Mouse (Mus musculus): ENCODE measurements around the gene Crybg2.

Gene Crybg2

GRCm38 (mm10) chr4:134120192-134120805 is 59.7 kb downstream of the Crybg2 start:
- DNase-seq (ENCODE audit: low read depth) = no peak

GRCm38 (mm10) chr4:134120916-134121315 is 60.3 kb downstream of the Crybg2 start:
- no peak for DNase-seq (ENCODE audit: low read depth)

DNA sequence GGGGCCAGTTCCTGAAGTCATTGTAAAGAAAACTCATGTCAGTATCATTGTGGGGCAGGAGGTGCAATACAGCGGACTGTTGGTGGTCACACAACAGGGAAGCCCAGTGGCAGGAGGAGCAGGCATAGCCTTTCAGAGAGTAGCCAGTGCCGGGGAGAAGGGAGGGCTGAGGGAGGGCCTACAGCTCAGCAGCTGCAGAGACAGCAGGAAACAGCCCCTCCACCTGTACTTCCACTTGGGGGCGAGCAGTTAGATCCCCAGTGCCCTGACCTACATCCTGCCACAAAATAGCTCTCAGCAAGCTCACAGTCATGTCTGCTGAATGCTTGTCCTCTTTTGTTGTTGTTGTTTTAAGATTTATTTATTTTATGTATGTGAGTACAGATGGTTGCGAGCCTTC is 61.0 kb downstream of the Crybg2 start:
- DNase-seq (ENCODE audit: low read depth) = no peak

DNA sequence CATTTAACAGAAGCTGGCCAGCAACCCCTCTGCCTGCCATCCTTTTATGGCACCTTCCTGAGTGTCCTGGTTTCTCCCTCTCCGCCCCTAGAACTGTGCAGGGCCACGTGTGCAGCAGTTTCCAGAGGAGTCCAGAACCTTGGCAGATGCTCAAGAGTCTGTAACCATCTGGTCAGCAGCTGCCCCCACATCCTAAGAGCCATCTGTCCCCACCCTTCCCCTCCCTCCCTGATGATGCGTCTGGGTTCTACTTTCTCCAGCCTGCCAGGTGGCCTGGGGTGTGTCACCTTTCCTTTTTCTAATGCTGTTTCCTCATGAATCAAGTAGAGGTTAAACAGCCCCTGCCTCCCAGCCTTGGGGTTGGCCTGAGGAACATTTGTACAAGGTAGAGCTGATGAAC is 61.7 kb downstream of the Crybg2 start:
- peak; percentile 32 for DNase-seq (ENCODE audit: low read depth)

DNA sequence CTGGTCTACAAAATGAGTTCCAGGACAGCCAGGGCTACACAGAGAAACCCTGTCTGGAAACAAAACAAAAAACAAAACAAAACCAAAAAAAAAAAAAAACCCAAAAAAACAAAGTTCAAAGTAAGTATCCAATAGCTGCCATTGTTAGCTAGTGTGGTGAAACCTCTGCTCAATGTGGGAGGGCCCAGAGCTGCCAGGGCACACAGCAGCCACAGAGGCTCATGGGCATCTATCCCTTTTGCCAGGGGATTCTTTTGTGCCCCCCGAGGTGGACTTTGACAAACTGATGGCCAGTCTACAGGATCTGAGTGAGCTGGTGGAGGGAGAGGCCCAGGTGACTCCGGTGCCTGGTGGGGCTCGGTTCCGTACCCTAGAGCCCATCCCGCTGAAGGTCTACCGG is 62.5 kb downstream of the Crybg2 start:
- no peak for DNase-seq (ENCODE audit: low read depth)

DNA sequence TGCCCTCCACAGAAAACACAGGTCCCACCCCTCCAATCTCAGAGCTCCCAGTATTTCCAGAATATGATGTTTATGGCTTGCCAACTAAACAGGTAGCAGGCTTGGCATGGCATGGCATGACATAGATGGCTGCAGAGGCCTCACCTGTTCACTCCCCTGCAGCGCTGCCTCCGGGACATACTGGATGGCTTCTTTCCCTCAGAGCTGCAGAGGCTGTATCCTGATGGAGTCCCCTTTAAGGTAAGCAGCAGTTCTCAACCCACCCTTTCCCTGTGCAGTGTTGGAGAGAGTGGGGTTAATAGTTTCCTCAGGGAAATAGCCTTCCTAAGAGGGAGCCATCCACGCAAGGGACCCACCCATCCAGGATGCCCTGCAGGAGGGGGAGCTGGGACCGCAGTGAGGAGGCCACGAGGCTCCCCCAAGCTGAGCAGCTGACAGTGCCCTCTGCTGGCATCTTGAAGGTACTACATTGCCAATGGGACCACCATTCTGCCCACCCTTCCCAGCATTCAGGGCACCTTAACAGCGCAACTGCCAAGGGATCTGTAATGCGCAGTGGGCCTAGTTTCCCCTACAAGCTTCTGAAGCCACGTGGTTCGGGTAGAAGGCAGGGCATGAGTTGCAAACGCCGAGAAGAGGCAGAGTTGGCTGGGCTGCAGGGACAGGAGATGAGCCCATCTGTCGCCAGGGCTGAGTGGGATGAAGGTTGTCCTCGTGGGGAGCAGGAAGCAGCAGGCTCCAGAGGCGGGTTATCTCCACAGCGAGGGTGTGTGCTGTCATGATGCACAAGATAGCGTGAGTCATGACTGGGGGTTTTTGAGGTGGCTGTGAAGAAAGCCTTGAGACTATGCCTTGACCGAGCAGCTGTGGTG is 63.3 kb downstream of the Crybg2 start:
- peak; percentile 61 for DNase-seq (ENCODE audit: low read depth)

- DNase-seq (ENCODE audit: low read depth) = no peak
These were observed 64.9 kb downstream of the Crybg2 start for GRCm38 (mm10) chr4:134125383-134126060.

DNA sequence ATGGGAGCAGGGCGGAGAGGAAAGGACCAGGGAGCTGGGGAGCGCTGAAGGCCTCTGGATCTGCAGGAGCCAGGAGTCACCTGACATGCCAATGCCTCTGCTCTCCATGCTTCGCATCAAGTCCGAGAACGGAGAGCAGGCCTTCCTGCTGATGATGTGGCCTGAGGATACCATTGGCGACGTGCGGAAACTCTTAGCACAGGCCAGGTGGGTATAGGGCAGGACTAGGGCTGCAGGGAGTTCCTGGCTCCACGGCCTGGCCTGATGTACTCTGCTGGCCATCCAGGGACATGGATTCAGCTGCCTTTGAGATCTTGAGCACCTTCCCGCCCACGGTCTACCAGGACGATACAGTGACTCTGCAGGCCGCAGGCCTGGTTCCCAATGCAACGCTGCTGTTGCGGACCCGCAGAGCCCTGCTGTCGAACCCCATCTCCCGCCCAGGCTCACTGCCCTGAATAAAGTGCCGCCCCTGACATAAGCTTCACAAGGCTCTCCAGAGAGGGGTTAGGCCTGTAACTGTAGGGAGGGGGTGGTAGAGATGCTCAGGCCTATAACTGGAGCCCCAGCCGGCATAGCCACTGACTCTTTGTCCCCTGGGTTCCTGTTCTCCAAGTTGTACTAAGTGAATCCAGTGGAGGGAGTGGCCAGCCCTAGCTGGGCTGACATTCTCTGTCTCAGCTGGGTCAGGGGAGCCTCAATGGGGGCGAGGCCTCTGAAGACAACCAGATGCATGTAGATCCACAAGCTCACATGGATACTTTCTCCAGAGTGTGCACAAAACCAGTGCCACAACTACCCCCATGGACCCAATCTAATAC is 65.9 kb downstream of the Crybg2 start:
- no peak for DNase-seq (ENCODE audit: low read depth)

DNA sequence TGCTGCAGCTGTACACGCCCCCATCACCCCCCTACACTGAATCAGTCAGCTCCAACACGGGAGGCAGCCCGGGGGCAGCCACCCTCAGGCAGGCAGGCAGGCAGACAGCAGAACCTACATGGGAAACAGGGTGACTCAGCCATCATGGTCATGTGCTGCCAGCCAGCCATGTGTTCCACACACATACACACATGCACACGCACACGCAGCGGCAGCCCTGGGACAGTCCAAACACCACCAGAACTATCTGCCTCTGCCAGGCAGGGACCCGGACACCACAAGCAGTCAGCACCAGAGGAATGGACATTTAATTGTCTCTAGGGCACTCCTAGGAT is 66.5 kb downstream of the Crybg2 start:
- DNase-seq (ENCODE audit: low read depth) = peak; percentile 58

DNA sequence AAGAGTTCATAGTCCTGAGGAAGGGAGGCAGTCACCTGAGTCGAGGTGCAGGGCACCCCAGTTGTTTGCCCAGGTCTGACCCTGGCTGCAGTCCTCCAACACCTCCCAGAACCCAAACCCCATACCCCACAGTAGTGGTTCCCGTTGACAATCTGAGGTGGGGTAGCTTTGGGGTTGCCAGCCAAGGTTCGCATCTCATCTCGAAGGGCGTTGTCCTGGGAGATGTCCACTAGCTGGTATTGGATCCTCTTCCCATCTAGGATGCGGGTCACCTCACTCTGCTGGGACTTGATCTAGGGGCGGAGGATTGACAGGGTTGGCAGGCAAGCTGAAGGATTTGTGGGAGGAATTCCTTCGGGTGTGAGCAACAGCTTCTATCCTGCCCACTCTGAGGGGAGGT is 67.2 kb downstream of the Crybg2 start:
- DNase-seq (ENCODE audit: low read depth) = peak; percentile 21

DNA sequence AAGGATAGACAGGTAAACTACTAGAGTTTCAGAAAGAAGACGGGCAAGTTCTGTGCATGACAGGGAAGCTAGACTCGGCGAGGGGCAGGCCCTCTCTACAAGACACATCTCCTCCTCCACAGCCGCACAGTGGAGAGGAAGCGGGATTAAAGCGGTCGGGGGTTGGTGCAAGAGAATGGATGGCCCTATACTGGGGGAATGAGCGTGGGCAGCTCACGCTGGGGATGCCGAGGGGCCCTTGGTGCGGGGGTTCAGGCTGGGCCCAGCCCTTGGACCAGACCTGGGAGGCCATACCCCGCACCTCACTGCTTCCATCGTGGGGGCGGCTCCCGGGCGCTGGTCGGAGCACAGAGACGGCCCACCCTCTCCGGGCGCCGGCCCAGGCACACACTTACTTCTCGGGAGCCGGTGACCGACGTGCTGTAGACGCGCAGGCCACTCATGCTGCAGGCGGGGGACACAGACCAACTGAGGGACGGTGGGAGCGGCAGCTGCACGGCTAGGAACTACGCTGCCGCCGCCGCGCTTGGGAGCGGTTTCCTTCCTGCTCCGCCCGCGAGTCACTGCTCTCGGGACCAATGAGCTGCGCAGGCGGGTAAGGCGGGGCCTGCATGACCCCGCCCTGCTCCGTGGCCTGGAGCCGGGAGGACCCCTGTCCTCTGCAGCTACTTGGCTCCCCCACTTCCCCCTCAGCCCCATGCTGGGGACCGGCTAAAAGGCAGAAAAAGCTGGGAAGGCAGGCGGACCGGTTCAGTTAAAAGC is 67.8 kb downstream of the Crybg2 start, which contains the start of gene Sh3bgrl3:
Gene Sh3bgrl3 (minus strand): TSS at position 569 of the 762 bp plus-strand sequence.
- peak; percentile 88 for DNase-seq (ENCODE audit: low read depth)

GRCm38 (mm10) chr4:134128983-134129362 is 68.4 kb downstream of the Crybg2 start:
- DNase-seq (ENCODE audit: low read depth) = no peak

DNA sequence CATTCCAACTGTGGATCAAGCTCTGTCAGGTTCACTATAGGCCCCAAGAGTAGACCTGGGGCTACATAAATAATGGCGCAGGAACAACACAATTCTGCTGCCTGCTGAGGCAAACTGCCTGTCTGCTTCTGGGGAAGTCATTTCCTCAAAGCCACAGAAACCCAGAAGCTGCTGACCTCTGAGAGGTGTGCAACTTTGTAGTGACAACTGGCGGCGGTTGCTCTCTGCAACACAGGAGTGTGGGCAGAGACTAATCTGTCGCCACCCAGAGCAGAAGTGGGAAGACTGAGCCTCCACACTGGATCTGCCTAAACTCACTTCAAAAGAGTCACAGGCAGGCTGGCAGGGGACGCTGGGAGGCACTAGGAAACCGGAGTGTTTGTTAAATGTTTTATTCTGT is 68.9 kb downstream of the Crybg2 start:
- DNase-seq (ENCODE audit: low read depth) = no peak

DNA sequence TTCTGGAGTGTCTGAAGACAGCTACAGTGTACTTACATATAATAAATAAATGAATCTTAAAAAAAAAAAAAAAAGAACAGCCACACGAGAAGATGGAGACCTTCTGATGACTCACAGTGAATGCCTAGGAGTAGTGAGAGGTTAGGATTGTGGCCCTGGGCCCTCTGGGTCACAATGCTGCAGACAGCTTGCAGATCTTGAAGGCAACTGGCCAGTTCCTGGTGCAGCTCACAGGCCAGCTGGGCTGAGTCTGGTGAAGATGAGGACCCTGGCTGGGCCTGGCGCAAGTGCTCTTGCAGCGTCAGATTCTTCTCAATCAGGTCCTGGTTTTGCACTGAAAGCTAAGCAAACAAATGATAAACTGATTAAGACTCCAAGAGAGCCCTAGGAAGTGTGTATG is 71.5 kb downstream of the Crybg2 start:
- DNase-seq (ENCODE audit: low read depth) = peak; percentile 31

GRCm38 (mm10) chr4:134132519-134133095 is 72.0 kb downstream of the Crybg2 start:
- peak; percentile 82 for DNase-seq (ENCODE audit: low read depth)

- DNase-seq (ENCODE audit: low read depth) = peak; percentile 48
These were observed 75.8 kb downstream of the Crybg2 start for GRCm38 (mm10) chr4:134136280-134136926.

DNA sequence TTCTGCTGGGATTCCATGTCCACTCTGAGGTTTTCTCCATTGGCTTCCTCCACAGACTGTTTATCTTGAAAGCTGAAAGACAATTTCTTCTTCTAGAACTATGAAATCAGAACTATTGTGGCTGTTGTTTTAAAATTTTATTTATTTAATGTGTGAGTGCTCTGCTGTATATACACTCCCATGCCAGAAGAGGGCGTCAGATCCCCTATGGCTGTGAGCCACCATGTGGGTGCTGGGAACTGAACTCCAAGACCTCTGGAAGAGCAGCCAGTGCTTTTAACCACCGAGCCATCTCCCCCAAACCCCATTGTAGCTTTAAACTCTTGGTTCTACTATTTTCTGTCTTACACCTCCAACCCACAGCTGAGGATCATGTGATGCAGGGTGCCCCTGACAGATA is 78.2 kb downstream of the Crybg2 start:
- peak; percentile 36 for DNase-seq (ENCODE audit: low read depth)

Data from NIH3T3 (cell line).